Mouse (Mus musculus) macrophage (primary cell): ENCODE measurements around the gene Camk2g. TPM values are rescaled to one million over a fixed set of nuclear protein-coding genes. Genes with fewer than 3 reads are reported as not detected.

ENCODE experiments used
- H3K27ac ChIP-seq: fragments of 350-480 bp; formaldehyde crosslinking; 2 replicates; pipeline ENCODE4 v1.9.0; 2021
- H3K36me3 ChIP-seq: fragments of 350-480 bp; formaldehyde crosslinking; 2 replicates; pipeline ENCODE4 v1.9.0; 2021; ENCODE audit errors: inconsistent target
- H3K4me3 ChIP-seq: fragments of 350-480 bp; formaldehyde crosslinking; 2 replicates; pipeline ENCODE4 v1.9.0; 2021; ENCODE audit errors: inconsistent target
- H3K79me2 ChIP-seq: fragments of 350-480 bp; formaldehyde crosslinking; 2 replicates; pipeline ENCODE4 v1.9.0; 2021; ENCODE audit errors: inconsistent target
- WGBS: methylation state at CpG from one replicate; pipeline ENCODE4 v1.1.7; 2026; ENCODE audit warnings: inconsistent platforms; ENCODE audit not compliant: missing documents; 5-methylcytosine and 5-hydroxymethylcytosine counted together
- polyA plus RNA-seq: library from polyadenylated mRNA; stranded (reverse); fragments of 250-400 nt; gene quantifications from 3 replicates; pipeline ENCODE4 v1.2.4, GENCODE M21; 2018; ENCODE audit warnings: inconsistent platforms

Gene Camk2g
- polyA plus RNA-seq, 1 experiment from 2014 or later: 24.7 TPM

DNA sequence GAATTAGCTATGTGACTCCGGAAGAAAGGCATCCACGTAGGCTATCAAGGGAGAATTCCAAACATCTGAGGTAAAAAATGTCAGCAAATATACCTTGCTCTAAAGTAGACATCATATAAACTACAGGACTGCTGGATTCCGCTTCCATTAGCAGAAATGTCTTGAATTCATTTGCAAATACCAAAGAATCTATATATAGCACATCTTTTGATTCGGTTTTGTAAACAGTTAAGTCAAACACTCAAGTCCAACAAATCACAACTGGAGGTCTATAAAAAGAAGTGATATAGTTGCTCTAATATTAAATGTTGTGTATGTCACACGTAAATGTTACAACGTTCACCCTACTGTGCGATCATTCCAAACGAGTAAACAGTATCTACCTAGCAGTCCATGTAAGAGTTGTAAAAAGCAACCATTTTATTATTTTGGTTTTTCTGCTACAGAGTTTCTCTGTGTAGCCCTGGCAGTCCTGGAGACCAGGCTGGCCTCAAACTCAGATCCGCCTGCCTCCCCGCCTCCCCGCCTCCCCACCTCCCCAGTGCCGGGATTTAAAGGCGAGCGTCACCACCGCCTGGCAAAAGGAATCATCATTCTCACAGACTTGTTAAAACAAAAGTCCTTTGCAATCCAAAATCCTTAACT, 91.7 kb downstream of the Camk2g start:
- peak overlapping the region; percentile 65 for H3K27ac ChIP-seq
- no peaks in the 10 kb centered on the region for H3K36me3 ChIP-seq
- 17% methylated on average over 15 of the region's 15 CpGs for WGBS
- peak overlapping the region; percentile 96 for H3K4me3 ChIP-seq
- peaks cover 72% of the 10 kb centered on the region for H3K79me2 ChIP-seq

DNA sequence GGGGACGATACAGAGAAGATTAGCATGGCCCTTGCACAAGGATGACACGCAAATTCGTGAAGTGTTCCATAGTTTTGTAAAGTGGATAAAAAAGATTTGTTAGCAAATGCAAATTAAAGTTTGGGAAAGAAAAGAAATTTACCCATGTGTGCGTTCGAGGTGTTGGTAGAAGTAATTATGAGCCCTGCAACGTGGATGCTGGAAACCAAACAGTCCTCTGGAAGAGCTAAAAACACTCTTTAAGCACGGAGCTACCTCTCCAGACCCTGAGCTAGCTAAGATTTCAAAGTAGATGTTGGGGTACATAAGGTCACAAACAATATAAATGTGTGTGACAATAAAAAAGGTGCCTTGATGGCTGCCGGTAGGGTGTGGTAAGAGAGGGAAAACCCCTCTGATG, 92.3 kb downstream of the Camk2g start:
- H3K27ac ChIP-seq: no peak overlapping the region
- peak overlapping the region; percentile 96; the same call in 1 of the 2 replicates for H3K4me3 ChIP-seq
- H3K36me3 ChIP-seq: no peaks in the 10 kb centered on the region
- WGBS: 85% methylated on average over 8 of the region's 8 CpGs
- peaks cover 79% of the 10 kb centered on the region for H3K79me2 ChIP-seq

DNA sequence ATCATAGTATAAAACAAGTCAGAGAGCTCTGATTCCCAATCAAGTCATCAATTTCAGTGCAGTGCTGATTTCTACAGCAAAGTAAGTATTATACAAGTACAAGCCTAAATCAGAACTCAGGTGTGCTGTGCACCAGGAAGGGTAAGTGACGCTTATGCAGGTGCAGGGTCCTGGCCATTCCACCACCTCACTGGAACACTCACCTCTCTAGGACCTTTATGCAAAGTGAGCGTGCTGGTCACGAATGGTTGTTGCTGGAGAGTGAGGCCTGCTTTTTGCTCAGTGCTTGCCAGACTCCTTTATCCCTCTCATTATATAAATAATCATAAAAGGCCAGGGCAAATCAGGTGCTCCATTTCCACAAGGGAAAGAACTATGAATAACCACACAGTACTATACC, 93.5 kb downstream of the Camk2g start:
- H3K4me3 ChIP-seq: no peak overlapping the region
- peaks cover 88% of the 10 kb centered on the region for H3K79me2 ChIP-seq
- 96% methylated on average over 3 of the region's 3 CpGs for WGBS
- H3K36me3 ChIP-seq: no peaks in the 10 kb centered on the region
- no peak overlapping the region for H3K27ac ChIP-seq

DNA sequence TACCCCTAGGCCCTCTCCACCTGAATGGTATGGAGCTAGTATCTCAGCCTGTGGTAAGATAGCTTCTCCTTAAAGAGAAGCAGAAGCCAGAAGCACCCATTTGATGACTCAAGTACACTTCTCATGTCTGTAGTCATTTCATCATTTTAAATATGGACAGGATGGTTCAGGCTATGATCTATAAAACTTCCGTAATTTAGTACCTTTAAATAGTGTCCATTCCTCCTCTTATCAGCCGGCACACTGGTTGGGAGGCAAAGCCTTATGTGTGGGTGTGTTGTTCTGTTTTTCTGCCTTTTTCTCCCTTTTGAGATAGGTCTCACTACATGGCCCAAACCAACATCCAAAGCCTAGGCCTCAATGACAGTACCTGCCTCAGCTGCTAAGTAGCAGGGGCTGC, 95.4 kb downstream of the Camk2g start:
- H3K27ac ChIP-seq: no peak overlapping the region
- H3K36me3 ChIP-seq: peaks cover 1% of the 10 kb centered on the region; the same call in 1 of the 2 replicates
- H3K79me2 ChIP-seq: peaks cover 76% of the 10 kb centered on the region
- no peak overlapping the region for H3K4me3 ChIP-seq
- WGBS: 83% methylated on average over 2 of the region's 2 CpGs

DNA sequence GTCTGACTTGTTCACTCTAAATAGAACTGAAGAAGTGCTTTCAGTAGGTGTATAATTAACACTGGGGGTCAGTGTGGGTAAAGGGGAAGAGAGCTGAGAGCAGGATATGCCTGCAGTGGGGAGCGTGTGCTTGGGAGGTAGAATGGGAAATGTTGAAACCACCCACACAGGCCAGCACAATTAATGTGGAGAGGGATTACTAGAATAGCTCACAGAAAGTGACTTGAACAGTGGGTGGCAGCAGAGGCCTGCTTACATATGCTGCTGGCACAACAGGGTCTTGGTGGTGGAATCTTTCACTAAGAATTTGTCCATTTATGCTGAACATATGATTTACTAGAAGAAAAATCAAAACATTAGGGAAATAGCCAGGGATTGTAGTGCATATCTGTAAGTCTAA, 96.9 kb downstream of the Camk2g start:
- peaks cover 16% of the 10 kb centered on the region for H3K36me3 ChIP-seq
- no peak overlapping the region for H3K27ac ChIP-seq
- H3K79me2 ChIP-seq: peaks cover 63% of the 10 kb centered on the region
- no peak overlapping the region for H3K4me3 ChIP-seq
- 5% methylated on average over 1 of the region's 1 CpGs for WGBS

DNA sequence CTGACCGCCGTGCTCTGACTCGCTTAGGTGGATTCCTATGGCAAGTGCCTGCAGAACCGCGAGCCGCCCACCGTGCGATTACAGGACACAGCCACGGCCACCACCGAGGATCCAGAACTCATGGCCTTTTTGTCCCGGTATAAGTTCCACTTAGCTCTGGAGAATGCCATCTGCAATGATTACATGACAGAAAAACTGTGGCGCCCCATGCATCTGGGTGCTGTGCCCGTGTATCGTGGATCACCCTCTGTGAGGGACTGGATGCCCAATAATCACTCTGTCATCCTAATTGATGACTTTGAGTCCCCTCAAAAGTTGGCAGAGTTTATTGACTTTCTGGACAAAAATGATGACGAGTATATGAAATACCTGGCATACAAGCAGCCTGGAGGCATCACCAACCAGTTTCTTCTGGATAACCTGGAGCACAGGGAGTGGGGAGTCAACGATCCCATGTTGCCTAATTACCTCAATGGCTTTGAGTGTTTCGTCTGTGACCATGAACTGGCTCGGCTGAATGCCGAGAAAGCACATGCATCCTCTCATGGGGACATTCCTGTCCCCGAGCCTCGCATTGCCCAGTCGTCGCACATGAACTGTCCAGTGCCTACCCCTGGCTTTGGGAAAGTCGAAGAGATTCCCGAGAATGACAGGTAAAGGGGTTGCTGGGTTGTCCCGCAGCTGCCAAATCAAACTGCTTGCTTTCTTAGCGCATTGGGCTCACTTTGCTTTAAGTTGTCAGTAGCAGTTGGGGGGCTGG, 97.9 kb downstream of the Camk2g start:
- H3K36me3 ChIP-seq: peaks cover 25% of the 10 kb centered on the region
- H3K27ac ChIP-seq: no peak overlapping the region
- H3K79me2 ChIP-seq: peaks cover 53% of the 10 kb centered on the region
- H3K4me3 ChIP-seq: peak overlapping the region; percentile 31
- 29% methylated on average over 24 of the region's 27 CpGs for WGBS

DNA sequence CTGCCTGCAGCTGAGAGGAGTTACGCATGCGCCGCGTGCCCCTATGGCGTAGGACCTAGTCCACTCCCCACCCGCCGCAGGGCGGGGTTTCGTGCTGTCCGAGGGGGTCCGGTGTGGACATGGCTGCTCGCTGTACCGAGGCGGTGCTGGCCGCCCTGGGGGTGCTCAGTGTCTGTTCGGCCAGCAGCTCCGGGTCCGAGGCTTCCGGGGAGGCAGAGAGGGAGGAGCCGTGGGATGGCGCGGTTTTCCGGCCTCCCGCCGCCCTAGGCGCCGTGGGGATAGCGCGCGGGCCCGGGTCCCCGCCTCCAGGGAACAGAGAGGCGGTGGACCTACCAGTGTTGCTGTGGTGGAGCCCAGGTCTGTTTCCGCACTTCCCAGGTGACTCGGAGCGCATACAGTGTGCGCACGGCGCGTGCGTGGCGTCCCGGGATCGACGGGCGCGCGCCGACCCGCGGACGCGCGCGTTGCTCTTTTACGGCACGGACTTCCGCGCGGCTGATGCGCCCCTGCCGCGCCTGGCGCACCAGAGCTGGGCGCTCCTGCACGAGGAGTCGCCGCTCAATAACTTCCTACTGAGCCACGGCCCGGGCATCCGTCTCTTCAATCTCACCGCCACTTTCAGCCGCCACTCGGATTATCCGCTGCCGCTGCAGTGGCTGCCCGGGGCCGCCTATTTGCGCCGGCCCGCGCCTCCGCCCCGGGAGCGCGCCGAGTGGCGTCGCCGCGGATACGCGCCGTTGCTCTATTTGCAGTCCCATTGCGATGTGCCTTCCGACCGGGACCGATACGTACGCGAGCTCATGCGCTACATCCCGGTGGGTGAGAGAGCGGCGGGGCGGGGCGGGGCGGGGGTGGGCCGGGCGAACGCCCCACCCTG, 98.8 kb downstream of the Camk2g start, which contains the start of gene Fut11:
Fut11 (plus strand) TSS at position 85 of the 877 bp plus-strand sequence.
- WGBS: under 1% methylated on average over 101 of the region's 111 CpGs
- Histone ChIP-seq H3K79me2 (peaks cover 44% of the 10 kb centered on the region), H3K27ac (peak within 1 kb of the TSS; percentile 12; the same call in 1 of the 2 replicates), H3K36me3 (peaks cover 25% of the 10 kb centered on the region), H3K4me3 (peak within 1 kb of the TSS; percentile 31)

DNA sequence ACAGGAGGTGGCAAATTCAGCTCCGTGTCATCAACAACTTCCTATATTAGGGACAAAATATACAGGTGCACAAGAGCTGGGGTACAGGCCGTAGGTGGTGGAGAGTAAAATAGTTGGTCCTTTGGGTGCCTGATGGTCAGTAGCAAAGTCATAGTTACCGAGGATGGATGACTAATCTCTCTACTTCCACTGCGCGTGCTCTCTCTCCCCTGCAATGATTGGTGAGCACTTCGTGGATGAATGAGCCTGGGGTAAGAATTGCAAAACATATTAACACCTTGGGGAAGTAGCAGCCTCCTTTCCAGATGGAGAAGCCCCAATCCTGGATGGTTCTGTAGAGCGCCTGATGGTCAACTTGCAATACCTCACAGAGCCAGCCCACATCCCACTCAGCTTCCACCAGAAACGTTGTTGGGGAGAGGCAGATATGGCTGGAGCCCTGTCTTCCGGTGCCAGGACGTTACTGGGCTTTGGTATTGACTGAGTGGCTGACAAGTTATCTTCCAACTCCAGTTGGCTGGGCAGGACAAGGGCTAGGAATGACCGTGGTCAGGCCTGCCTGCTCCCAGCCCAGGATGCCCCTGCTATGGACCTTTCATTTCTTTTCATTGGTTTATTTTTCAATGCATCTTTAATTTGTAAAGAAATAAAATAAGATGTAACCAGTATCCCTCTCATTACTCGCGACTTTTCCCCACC, 99.6 kb downstream of the Camk2g start:
- H3K4me3 ChIP-seq: peak overlapping the region; percentile 31; the same call in 1 of the 2 replicates
- H3K79me2 ChIP-seq: peaks cover 36% of the 10 kb centered on the region
- H3K36me3 ChIP-seq: peaks cover 33% of the 10 kb centered on the region
- peak overlapping the region; percentile 12; the same call in 1 of the 2 replicates for H3K27ac ChIP-seq
- 42% methylated on average over 13 of the region's 13 CpGs for WGBS

DNA sequence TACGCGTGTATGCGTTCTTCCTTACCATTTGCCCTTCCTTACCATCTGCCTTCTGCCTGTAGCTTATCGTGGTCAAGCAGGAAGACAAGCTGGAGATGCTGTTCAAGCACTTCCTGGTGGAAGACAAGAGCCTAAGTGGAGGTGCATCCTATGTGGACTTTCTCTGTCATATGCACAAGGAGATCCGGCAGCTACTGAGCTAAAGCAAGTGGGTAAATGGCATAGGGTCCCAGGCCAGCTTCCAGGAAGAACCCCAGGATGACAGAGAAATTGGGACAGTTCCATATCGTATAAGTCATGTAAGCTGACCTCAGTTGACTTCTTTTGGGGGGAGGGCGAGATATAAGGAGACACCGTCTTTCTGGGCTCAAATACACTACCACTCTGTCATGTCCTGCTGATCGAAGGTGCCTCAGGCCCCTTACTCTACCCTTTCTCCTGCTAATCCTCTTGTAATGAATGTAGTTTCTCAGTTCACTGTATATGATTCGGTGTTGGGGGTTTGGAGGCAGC, 100.2 kb downstream of the Camk2g start:
- 88% methylated on average over 9 of the region's 10 CpGs for WGBS
- peaks cover 30% of the 10 kb centered on the region for H3K79me2 ChIP-seq
- H3K36me3 ChIP-seq: peaks cover 40% of the 10 kb centered on the region
- no peak overlapping the region for H3K27ac ChIP-seq
- H3K4me3 ChIP-seq: no peak overlapping the region

DNA sequence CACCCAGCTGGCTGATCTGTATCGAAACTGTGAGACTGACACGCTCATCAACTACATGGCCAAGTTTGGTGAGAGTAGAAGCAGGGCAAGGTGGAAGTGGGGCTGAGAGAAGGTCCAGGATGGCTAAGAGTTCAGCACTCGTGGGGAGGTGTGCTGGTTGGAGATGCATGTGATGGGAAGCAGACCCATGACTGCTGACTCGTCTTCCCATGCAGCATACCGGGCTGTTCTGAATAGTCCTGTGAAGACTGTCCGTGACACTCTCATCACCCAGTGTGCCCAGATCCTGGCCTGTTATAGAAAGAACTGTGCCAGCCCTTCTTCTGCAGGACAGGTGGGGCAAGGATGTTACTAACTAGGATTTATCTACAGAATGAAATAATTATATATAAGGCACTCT, 102.1 kb downstream of the Camk2g start:
- Histone ChIP-seq H3K27ac (no peak overlapping the region), H3K79me2 (peaks cover 11% of the 10 kb centered on the region), H3K36me3 (peaks cover 59% of the 10 kb centered on the region), H3K4me3 (no peak overlapping the region)
- WGBS: 88% methylated on average over 6 of the region's 6 CpGs

DNA sequence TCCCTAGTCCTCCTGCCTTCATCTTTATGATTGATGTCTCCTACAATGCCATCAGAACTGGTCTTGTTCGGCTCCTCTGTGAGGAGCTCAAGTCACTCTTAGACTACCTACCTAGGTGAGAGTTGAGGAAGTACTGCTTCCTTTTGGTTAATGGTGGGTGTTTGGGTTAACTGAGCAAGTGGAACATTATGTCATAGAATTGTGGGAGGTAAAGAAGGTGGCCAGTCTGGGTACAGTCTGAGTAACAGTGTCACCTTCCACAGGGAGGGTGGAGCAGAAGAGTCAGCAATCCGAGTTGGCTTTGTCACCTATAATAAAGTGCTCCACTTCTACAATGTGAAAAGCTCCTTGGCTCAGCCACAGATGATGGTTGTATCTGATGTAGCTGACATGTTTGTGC, 104.9 kb downstream of the Camk2g start:
- Histone ChIP-seq H3K36me3 (peaks cover 86% of the 10 kb centered on the region), H3K79me2 (no peaks in the 10 kb centered on the region), H3K27ac (no peak overlapping the region), H3K4me3 (no peak overlapping the region)
- WGBS: 96% methylated on average over 2 of the region's 2 CpGs

DNA sequence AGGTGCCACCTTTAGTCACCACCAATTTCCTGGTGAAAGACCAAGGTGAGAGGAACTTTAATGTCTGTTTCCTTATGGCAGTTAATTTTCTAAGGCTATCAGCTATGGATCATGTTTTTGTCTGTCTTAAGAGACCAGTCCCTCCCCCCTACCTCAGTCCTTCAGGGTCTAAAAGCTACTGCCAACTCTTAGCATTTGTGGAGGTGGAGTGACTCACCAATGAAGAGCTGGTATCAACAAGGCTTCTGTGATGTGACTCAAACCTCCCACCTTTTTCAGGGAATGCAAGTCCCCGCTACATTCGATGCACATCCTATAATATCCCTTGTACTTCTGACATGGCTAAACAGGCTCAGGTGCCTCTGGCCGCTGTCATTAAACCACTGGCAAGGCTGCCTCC, 107.3 kb downstream of the Camk2g start:
- H3K36me3 ChIP-seq: peaks cover 89% of the 10 kb centered on the region
- peaks cover 3% of the 10 kb centered on the region; the same call in 1 of the 2 replicates for H3K79me2 ChIP-seq
- 93% methylated on average over 3 of the region's 3 CpGs for WGBS
- no peak overlapping the region for H3K27ac ChIP-seq
- no peak overlapping the region for H3K4me3 ChIP-seq
